Mouse (Mus musculus): ENCODE measurements around the gene Mamdc4. TPM values are rescaled to one million over a fixed set of nuclear protein-coding genes. Genes with fewer than 3 reads are reported as not detected.
A peak's percentile ranks its signal among the peaks of the same experiment; 100 is the strongest.

Mamdc4 gene
- 0.36 and 0.54 TPM in 2 replicates for polyA plus RNA-seq (2012; ENCODE audit: insufficient read depth, insufficient read length, missing spikeins)

GRCm38 (mm10) chr2:25574579-25575431 is at the start of gene Mamdc4, which contains the start of gene Phpt1:
TSS of gene Mamdc4 (minus strand) at chr2:25574845.
TSS of gene Phpt1 (minus strand) at chr2:25575224.
- Histone ChIP-seq H3K4me3 (ENCODE audit: insufficient read depth, low read depth, low read length) (peak within 1 kb of the TSS; percentile 83), H3K4me1 (ENCODE audit: control insufficient read depth, insufficient read depth, insufficient read length, low read length) (peaks cover 3% of the 10 kb centered on the region; the same call in 1 of the 2 replicates), H3K27ac (replicated peaks; ENCODE audit: low read depth, low read length) (peak within 1 kb of the TSS; percentile 86)

- Histone ChIP-seq H3K27ac (replicated peaks; ENCODE audit: low read depth, low read length) (peak within 1 kb of the TSS; percentile 64; the same call in 1 of the 2 replicates), H3K4me1 (ENCODE audit: control insufficient read depth, insufficient read depth, insufficient read length, low read length) (no peaks in the 10 kb centered on the region), H3K4me3 (ENCODE audit: insufficient read depth, low read depth, low read length) (peak within 1 kb of the TSS; percentile 78)
Observed at GRCm38 (mm10) chr2:25621229-25622200, 46.9 kb upstream of the Mamdc4 start, which contains the start of gene Tmem141. TSS of gene Tmem141 (minus strand) at chr2:25622005.

GRCm38 (mm10) chr2:25620852-25621228 is 46.2 kb upstream of the Mamdc4 start:
- Histone ChIP-seq H3K4me3 (ENCODE audit: insufficient read depth, low read depth, low read length) (no peak overlapping the region), H3K4me1 (ENCODE audit: control insufficient read depth, insufficient read depth, insufficient read length, low read length) (no peaks in the 10 kb centered on the region), H3K27ac (replicated peaks; ENCODE audit: low read depth, low read length) (no peak overlapping the region)

- H3K4me1 ChIP-seq (ENCODE audit: control insufficient read depth, insufficient read depth, insufficient read length, low read length) = no peaks in the 10 kb centered on the region
- H3K4me3 ChIP-seq (ENCODE audit: insufficient read depth, low read depth, low read length) = no peak overlapping the region
Observed at GRCm38 (mm10) chr2:25620386-25620785, 45.7 kb upstream of the Mamdc4 start.

GRCm38 (mm10) chr2:25617578-25617977 is 42.9 kb upstream of the Mamdc4 start, which contains the start of gene Ccdc183:
TSS of gene Ccdc183 (minus strand) at chr2:25617678.
- Histone ChIP-seq H3K4me3 (ENCODE audit: insufficient read depth, low read depth, low read length) (no peak within 1 kb of the TSS), H3K27ac (replicated peaks; ENCODE audit: low read depth, low read length) (no peak within 1 kb of the TSS), H3K4me1 (ENCODE audit: control insufficient read depth, insufficient read depth, insufficient read length, low read length) (no peaks in the 10 kb centered on the region)

More at GRCm38 (mm10) chr2:25620386-25620785, 45.7 kb upstream of the Mamdc4 start:
- no peak overlapping the region for H3K27ac ChIP-seq (replicated peaks; ENCODE audit: low read depth, low read length)

- Histone ChIP-seq H3K4me1 (ENCODE audit: control insufficient read depth, insufficient read depth, insufficient read length, low read length) (no peaks in the 10 kb centered on the region), H3K4me3 (ENCODE audit: insufficient read depth, low read depth, low read length) (no peak overlapping the region), H3K27ac (replicated peaks; ENCODE audit: low read depth, low read length) (no peak overlapping the region)
Observed at GRCm38 (mm10) chr2:25616398-25616797, 41.8 kb upstream of the Mamdc4 start.

- 0 out of 2 replicates have a peak, but pooled peaks cover 3% of the 10 kb centered on the region for H3K4me1 ChIP-seq (ENCODE audit: control insufficient read depth, insufficient read depth, insufficient read length, low read length)
- no peak overlapping the region for H3K27ac ChIP-seq (replicated peaks; ENCODE audit: low read depth, low read length)
- H3K4me3 ChIP-seq (ENCODE audit: insufficient read depth, low read depth, low read length) = peak overlapping the region; percentile 89
Observed at GRCm38 (mm10) chr2:25608671-25609070, 34.0 kb upstream of the Mamdc4 start.

GRCm38 (mm10) chr2:25607761-25608622 is 33.3 kb upstream of the Mamdc4 start, which contains the start of gene Rabl6:
TSS of gene Rabl6 (minus strand) at chr2:25608521.
- Histone ChIP-seq H3K4me1 (ENCODE audit: control insufficient read depth, insufficient read depth, insufficient read length, low read length) (0 out of 2 replicates have a peak, but pooled peaks cover 3% of the 10 kb centered on the region), H3K27ac (replicated peaks; ENCODE audit: low read depth, low read length) (peak within 1 kb of the TSS; percentile 56), H3K4me3 (ENCODE audit: insufficient read depth, low read depth, low read length) (peak within 1 kb of the TSS; percentile 89)

- Histone ChIP-seq H3K4me1 (ENCODE audit: control insufficient read depth, insufficient read depth, insufficient read length, low read length) (0 out of 2 replicates have a peak, but pooled peaks cover 3% of the 10 kb centered on the region), H3K27ac (replicated peaks; ENCODE audit: low read depth, low read length) (no peak overlapping the region), H3K4me3 (ENCODE audit: insufficient read depth, low read depth, low read length) (no peak overlapping the region)
Observed at GRCm38 (mm10) chr2:25602526-25602925, 27.9 kb upstream of the Mamdc4 start.

- H3K27ac ChIP-seq (replicated peaks; ENCODE audit: low read depth, low read length) = no peak overlapping the region
Observed at GRCm38 (mm10) chr2:25600037-25600436, 25.4 kb upstream of the Mamdc4 start.

GRCm38 (mm10) chr2:25598749-25599148 is 24.1 kb upstream of the Mamdc4 start:
- Histone ChIP-seq H3K4me1 (ENCODE audit: control insufficient read depth, insufficient read depth, insufficient read length, low read length) (no peaks in the 10 kb centered on the region), H3K4me3 (ENCODE audit: insufficient read depth, low read depth, low read length) (no peak overlapping the region), H3K27ac (replicated peaks; ENCODE audit: low read depth, low read length) (no peak overlapping the region)

More at GRCm38 (mm10) chr2:25600037-25600436, 25.4 kb upstream of the Mamdc4 start:
- Histone ChIP-seq H3K4me3 (ENCODE audit: insufficient read depth, low read depth, low read length) (no peak overlapping the region), H3K4me1 (ENCODE audit: control insufficient read depth, insufficient read depth, insufficient read length, low read length) (no peaks in the 10 kb centered on the region)

- Histone ChIP-seq H3K4me1 (ENCODE audit: control insufficient read depth, insufficient read depth, insufficient read length, low read length) (no peaks in the 10 kb centered on the region), H3K27ac (replicated peaks; ENCODE audit: low read depth, low read length) (no peak overlapping the region), H3K4me3 (ENCODE audit: insufficient read depth, low read depth, low read length) (no peak overlapping the region)
Observed at GRCm38 (mm10) chr2:25596765-25597510, 22.3 kb upstream of the Mamdc4 start.

GRCm38 (mm10) chr2:25591863-25592262 is 17.2 kb upstream of the Mamdc4 start:
- H3K4me1 ChIP-seq (ENCODE audit: control insufficient read depth, insufficient read depth, insufficient read length, low read length) = no peaks in the 10 kb centered on the region
- H3K4me3 ChIP-seq (ENCODE audit: insufficient read depth, low read depth, low read length) = no peak overlapping the region
- H3K27ac ChIP-seq (replicated peaks; ENCODE audit: low read depth, low read length) = no peak overlapping the region

All from brown adipose tissue, adult 24 weeks (tissue).